Mouse (Mus musculus): ENCODE measurements around the gene Grin2b. TPM values are rescaled to one million over a fixed set of nuclear protein-coding genes. Genes with fewer than 3 reads are reported as not detected.

Grin2b gene
- 0.06 TPM for polyA plus RNA-seq (2017; shearing (Covaris generic))

DNA sequence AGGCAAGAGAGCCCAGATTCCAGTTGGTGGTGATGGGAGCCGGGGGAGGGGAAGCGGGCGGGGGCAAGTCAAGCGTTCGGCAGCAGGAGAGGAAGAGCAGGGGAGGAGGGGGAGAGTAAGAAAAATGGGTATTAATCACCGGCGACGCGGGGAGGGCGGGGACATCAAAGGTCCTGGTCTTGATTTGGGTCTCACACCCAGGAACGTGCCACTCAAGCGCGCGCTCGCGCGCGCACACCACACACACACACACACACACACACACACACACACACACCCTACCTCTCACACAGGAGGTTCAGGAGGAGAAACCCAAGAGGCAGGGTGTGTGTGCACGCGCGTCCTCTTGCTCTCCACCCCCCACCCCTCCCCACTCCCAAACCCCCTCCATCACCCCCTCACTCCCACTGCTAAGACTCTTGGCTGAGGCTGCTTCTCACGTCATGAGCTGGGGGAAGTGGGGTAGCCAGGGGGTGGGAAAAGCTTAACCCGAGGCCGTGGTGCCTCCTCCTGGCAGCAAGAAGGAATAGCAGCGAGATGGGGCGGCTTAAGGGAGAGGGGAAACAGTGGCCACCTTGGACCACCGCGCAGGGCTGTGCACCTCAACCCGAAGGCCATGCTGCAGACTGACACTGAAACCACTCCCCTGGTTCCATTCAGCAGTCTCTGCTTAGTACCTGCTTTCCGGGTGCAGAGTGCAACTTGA, at the start of gene Grin2b:
Gene Grin2b (minus strand): TSS at position 321 of the 706 bp plus-strand sequence.

Other genes starting within 250 kb of the Grin2b start
- gene Gm8994, start 154.0 kb upstream of the Grin2b start, polyA plus RNA-seq (2017; shearing (Covaris generic)) = 0.48 TPM
- 1.9 TPM for gene E330021D16Rik, start 242.1 kb upstream of the Grin2b start, polyA plus RNA-seq (2017; shearing (Covaris generic))